Mouse (Mus musculus) spleen, postnatal 36 days (tissue): Measurements from ENCODE around the gene Clk3.
"Not testable (repeated sequence)": the region's sequence is repeated elsewhere in the genome, so short reads cannot be mapped to it uniquely, and the experiment has no call there.

Experiments used
- DNase-seq, 2 experiments: peaks; one replicate each; pipeline ENCODE4 v3.0.0; 2022; ENCODE audit warnings: low spot score in 2 of 2, mixed read lengths in 1 of 2

The Clk3 gene

DNA sequence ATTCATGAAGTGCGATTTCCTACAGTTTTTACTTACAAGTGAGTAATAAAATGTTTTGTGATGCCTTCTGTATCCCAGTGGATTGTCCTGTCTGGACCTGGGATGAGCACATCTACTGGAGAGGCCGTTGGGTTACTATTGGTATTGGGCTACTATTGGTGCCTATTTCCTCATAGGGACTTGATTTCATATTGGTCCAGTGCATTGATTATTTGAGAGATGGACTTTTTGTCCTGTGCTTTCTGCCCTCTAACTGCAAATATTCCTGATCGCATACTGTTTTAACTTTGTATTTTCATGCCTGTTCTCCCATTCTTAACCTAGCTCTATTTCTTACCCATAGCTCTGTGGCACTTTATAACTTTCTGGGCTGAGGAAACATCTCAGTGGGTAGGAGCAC is 41.0 kb downstream of the Clk3 start:
- DNase-seq = no peak

DNA sequence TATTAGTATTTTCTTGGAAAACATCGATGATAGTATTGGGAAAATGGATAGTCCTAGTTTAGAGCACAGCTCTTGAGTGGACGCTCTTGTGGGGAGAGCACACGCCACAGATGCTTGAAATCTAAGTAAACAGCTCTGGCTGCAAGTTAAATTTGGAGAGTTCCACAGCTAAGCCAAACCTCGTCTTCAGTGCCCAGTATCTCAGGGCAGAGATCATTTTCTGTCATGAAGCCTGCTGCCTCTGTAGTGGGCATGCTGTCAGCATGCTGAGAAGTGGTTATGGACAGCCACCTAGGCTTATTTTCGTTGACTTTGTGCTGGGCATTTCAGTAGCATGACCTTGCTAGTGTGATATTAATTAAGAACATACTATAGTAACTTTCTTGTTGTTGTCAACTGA is 41.9 kb downstream of the Clk3 start:
- DNase-seq = no peak

DNA sequence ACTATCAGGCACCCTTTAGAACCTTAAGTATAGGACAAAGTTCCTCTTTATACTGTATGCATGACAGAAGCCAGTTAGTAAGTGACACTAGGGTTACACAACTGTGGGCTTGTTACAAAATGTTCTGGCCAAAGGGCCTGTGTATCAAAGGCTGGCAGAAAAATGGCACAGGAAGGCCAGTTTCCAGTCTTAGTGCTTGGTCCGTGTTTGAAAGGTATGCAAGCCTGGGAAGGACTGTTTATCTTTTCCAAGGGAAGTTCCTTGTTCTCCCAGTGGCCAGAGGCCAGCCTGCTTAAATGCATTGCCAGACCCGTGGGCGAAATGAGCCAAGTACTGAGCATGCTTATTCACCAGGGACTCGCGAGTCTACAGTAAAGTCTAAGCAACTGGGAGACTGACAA is 42.3 kb downstream of the Clk3 start:
- peak in 1 of 2 experiments; percentile 26 for DNase-seq

DNA sequence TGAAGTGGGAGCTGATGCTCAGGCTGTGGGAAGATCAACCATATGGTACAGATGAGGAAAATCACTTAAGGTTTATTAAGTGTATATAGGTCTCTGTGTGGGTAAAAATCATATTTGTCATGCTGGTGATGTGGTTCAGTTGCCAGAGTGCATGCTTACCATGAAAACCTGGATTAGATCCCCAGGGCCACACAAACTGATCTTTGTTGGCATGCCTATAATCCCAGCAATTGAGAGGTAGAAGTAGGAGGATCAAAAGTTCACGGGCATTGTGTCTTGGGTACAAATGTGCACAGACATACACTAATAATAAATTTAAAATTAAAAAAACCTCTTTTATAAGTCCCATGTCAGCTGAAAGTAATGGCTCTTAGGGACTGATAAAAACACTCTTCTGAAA is 43.3 kb downstream of the Clk3 start:
- no peak for DNase-seq

DNA sequence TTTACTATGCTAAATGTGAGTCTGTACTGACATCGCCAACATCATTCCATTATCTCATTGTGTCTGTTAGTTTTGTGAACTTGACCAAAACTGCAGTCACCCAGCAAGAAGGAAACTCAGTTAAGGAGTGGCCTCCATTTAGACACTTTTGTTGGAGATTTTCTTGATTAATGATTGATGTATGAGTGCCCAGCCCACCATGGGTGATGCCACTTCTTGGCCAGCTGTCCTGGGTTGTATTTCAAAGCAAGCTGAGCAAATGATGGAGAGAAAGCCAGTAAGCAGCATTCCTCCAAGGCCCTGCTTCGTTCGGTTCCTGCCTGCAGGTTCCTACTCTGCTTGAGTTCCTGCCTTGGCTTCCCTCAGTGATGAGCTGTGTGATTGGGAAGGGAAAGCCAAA is 44.9 kb downstream of the Clk3 start:
- no peak for DNase-seq

DNA sequence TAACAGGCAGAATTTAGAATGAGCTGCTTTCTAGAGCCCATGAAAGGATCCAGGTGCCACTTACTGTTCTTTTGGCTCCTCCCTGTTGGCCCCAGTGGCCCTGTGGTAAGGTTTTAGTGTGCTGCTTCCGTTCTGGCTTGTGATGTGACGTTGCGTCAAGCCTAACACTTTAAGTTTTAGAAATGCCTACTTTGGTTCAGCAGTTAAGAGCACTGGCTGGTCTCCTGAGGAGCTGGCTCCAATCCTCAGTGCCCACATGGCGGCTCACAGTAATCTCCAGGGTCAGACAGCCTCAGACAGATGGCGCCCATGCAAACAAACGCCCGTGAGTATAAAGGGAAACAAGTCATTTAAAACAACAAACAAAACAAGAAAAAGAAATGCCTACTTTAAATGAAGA is 47.3 kb downstream of the Clk3 start:
- no peak for DNase-seq

DNA sequence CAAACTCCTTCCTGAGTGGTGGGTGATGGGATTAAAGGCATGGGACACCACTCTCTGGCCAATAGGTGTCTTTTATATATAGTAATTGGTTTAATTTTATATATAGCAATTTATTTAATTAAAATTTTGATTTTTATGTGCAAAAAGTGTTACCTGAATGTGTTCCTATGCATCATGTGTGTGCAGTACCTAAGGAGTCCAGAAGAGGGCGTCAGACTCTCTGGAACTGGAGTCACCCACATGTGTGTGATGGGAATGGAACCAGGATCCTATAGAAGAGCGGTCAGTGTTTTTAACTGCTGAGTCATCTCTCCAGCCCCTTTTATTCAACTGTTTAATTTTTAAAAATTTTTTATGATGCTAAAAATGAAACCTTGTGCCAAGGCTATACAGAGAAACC is 53.5 kb downstream of the Clk3 start:
- no peak for DNase-seq

DNA sequence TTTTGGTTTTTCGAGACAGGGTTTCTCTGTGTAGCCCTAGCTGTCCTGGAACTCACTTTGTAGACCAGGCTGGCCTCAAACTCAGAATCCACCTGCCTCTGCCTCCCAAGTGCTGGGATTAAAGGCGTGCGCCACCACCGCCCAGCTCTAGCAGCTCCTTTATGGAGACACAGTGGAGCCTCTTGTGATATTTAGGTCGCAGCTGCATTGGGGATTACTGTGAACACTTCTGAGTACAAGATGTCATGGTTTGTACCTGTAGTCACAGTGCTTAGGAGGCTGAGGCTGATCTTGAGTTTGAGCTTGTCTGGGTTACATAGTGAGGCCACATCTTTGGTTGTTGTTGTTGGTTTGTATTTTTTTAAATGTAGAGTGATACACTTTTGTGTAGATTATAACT is 55.4 kb downstream of the Clk3 start:
- DNase-seq = not testable (repeated sequence)

DNA sequence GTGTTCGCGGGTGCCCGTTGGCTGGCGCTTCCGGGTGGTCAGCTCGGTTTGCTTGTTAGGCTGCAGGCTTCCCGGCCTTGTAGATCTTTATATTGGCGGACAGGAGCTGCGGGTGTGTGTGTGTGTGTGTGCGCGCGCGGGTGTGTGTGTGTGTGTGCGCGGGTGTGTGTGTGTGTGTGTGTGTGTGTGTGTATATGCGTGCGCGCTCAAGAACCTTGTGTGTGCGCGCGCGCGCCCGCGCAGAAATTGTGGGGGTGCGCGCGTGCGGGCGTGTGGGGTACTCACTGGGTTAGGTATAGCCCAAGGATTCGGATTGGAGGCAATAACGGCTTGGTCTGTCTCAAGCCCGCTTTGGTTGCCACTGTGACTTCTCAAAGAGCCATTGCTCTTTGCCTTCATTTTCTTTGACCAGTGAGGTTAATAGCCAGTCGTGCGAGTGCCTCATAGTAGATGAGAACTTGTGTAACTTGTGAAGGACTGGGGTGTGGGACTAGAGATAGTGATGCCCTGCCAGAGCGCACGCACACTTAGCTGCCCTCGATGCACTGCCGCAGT is 56.9 kb downstream of the Clk3 start:
- DNase-seq = peak in 1 of 2 experiments; percentile 31

DNA sequence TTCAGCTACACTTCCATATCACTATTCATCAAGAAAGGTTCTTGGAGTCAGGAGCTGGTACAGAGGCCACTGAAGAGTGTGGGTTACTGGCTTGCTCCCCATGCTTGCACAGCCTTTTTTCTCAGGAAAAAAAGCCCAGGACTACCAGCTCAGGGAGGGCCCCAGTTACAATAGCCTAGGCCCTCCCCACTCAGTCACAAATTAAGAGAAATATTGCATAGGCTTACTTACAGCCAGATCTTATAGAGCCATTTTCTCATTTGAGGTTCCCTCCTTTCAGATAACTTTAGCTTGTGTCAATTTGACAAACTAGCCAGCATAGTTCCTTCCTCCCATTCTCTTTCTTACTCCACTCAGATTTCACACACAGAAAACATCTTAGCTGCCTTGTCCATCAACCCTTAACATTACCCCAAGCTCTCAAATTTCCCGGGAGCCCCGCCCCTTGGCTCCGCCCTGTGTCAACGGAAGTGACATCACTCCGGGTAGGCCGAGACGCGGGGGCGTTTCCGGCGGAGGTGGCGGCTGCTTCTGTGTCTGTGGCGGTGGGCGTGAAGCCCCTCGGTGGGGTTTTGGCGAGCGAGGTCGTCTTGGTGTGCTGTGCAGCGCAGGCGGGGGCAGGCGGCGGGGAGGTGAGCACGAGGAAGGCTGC is 57.5 kb downstream of the Clk3 start, which contains the start of gene Edc3:
TSS of gene Edc3 (plus strand) at position 473 of the 652 bp plus-strand sequence.
- peak; percentile 83 to 88 for DNase-seq

DNA sequence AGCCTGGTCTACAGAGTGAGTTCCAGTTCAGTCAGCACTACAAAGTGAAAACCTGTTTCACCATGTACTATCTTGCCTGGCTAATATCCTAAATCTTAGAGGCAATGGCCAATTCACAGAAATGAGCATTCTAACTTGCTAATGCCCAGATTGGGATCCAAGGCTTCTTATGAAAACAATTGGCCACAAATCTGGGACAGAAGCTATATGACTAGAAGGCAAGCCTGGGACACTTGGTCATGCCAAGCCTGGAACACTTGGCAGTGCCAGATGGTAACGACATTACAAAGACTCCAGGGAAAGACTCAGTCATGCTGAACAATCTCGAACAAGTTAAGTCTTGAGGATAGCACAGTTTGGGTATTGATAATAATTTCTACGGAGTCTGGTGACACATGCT is 59.2 kb downstream of the Clk3 start:
- no peak for DNase-seq
